Mouse (Mus musculus) mesoderm, embryonic 11.5 days (tissue): Measurements from ENCODE around the gene Fubp3.
"Not testable (repeated sequence)": the region's sequence is repeated elsewhere in the genome, so short reads cannot be mapped to it uniquely, and the experiment has no call there.

Source experiments
- DNase-seq: peaks from one replicate; pipeline ENCODE4 v3.0.0-alpha.2; 2012; ENCODE audit warnings: low read depth, low spot score

Gene Fubp3

DNA sequence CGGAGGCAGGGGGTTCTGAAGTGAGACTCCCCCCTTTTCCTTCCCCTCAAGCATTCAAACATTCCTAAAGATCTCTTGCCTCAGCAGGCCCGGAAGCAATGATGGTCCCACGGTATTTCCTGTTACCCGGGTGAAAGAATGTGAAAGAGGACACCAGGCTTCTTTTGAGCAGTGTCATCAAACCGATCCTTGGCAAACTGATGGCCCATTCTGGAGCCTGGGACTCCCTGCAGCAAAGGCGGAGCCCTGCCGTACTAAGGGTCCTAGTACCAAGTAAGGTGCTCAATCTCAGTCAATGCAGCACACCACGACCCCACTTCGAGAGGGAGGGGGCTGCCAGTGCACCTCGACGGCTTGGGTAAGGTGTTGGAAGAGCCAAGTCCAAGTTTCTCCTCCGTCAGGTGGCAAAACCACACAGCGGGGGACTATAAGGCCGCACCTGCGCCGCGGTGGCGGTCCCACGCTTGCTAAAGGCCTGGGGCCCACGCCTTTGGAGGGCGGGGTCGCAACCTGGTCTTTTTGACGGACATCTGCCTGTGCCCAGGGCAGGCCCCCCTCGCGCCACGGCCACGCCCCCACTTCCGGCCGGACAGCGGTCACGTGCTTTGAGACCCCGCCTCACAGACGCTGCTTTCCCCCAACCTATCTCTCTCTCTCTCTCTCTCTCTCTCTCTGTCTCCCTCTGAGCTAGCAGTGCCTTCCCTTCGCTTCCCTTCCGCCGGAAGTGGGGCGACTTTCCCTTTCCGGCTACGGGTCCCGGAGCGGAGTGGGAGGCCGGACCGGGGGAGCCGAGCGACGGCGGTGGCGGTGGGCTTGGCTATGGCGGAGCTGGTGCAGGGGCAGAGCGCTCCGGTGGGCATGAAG lies at the start of gene Fubp3:
Gene Fubp3, plus strand, starts transcription at position 601 of the 864 bp plus-strand sequence.
- peak; percentile 94 for DNase-seq

DNA sequence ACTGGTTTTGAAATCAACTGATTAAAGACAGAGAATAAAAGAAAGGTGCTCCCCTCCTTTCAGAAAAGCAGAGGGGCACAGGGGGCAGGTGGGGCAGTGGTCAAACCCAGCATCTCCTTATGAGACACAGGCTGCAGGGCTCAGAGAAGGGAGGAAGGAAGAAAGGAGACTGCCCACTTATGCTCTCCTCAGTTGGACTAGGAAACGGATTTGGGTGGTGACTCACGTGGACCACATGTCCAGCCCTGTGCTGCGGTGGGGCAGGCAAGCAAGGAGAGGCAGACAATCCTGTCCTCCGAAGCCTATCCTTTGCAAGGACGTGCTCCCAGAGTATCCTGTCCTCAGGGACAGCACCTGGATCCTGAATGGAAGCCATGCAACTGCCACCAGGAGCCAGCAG lies 47.8 kb upstream of the Fubp3 start:
- no peak for DNase-seq

DNA sequence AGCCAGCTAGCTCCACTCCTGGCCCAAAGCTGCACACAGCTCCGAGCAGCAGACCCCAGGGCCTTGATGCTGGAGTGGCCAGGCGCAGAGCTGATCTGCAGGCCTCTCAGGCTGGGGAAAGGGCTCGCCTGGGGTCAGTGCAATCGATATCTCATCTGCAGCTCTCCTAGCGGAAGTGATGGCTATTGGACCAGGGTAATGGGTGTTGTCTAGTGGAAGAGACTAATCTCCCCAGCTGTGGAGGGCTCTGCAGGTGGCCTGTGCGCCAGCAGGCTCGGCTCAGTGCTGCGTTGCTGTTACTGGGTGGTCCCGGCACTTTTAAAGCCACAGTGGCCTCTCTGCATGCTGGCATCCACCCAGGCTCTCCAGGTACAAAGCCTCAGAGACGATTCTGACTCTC lies 46.7 kb upstream of the Fubp3 start:
- DNase-seq = peak; percentile 47

DNA sequence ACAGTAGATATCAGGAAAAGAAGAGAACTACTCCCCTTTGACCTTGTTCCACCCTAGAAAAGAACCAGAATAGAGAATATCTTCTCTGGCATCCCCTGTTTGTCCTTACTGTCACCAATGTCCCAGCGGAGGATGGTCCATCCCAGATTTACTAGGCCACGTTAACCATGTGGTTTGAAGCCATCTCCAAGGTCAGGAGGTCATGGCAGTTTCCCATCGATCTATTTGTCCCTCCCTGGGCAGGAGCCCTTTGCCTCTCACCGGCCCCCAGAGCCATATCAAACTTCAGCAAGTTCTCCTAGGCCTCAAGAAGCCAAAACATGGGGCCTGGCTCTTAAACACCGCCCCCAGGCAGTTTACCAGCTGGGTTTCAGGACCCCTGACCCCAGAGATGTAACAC lies 42.2 kb upstream of the Fubp3 start:
- DNase-seq = peak; percentile 40

DNA sequence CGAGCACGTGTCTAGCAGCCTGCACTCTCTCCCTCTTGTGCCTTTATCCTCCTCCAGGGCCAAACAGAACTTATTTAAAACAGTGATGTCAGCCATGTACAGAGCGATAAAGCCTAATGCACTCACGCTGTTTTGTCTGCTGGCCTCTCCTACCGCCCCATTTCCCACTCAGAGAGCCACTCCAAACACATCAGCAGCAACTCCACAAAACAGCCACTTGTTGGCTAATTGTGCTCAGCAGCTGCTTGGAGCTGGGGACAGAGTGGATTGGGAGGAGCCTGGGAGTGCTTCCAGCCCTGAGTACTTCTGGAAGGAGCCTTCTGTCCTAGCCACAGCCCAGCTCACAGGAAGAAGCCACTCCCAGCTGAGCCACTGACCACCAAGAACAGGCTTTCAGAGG lies 35.4 kb upstream of the Fubp3 start:
- DNase-seq = no peak

DNA sequence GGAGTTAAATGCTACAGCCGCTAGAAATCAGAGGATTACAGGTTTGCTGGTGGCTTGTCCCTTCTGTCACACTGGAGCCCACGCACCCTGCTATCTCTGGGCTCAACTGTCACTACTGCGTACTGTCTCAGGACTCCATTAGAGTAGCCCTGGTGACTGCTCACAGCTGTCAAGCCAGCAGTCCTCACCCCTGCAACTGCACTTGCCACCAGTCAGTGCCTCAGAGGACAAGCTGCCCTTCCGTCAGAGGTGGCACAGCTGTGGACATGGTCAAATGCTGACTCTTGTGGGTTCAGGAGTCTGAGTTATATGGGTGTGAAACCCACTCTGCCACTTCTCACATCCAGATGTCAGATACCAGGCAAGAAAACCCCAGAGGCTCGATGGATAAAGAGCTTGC lies 33.7 kb upstream of the Fubp3 start:
- DNase-seq = no peak

DNA sequence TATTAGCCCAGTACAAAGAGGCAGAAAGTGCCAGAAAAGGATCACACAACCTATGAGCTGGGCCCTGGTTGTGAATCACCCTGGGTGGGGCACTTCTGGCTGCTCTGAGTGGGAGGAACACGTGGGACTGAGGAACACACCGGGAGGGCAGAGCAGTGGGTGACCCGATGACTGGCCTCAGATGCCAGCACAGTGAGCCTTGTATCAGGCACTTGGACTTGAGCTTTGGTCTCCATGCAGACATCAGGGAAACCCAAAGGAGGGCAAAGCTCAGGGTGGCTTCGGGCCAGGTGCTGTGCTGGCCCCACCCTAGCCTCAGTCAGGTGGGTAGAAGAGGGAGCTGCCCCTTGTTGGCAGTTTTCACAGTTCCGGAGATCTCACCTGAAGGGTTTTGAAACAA lies 30.9 kb upstream of the Fubp3 start:
- DNase-seq = no peak

DNA sequence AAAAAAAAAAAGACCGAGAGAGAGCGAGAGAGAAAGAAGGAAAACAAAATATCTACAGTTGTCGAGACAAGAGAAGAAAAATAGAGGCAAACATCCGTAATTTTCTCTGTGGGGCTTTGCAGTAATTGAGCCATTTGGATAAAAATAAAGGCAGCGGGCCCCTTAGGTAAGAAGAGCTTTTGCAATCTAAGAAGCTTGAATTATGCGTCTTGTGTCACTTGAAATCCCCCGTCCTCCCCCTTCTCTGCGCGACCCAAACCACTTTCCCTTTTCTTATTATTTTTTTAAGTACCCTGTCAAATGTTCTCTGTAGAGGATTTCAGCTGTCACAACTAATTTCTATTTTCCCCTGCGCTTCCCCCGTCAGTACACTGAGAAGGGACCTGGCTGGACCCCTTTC lies 24.7 kb upstream of the Fubp3 start:
- no peak for DNase-seq

DNA sequence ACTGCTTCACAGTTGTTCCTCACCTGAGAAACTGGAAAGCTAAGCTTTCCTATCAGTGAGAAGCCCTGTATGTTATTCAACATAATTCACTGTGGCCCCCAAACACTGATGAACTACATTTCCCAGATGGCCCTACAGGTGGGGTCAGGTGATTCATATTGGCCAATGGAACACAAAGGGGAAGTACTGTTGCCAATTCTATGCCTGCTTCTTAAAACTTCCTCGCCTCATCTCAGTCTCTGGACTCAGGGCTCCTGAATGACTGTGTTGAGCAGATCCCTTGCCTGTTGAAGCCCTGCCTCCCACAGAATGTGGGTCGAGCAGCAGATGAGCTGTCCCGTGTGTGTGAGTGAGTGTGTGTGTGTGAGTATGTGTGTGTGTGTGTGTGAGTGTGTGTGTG lies 21.9 kb upstream of the Fubp3 start:
- DNase-seq = no peak

DNA sequence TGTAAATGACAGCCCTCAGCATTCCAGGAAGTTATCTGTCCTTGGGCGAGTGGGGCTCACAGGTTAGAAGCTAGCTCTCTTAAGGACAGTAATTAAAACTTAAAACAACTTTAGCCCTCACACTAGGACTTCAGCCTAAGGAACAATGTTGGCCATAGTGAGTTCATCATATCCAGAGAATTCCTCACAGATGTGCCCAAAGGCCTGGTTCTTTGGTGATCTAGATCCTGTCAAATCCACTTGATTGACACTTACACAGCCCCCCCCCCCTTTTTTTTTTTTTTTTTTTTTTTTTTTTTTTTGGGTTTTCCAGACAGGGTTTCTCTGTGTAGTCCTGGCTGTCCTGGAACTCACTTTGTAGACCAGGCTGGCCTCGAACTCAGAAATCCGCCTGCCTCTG lies 21.1 kb upstream of the Fubp3 start:
- DNase-seq = not testable (repeated sequence)

DNA sequence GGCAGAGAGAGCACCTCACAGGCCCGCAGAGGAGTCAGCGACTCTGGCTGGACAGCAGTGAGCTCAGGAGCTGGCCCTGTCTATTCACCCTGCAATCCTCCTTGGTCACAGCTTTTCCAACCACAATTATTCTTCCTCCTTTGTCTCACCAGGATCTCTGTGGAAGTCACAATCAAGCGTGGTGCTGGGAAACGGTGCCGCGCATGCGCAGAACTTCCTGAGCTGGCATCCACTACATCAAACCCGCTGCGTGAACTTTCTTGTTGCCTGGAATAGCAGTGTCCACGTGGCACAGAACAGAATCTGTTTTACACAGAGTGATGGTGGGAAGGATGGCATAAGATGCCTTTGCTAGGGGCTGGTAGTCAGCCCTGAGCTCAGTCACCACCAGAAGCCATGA lies 20.5 kb upstream of the Fubp3 start:
- DNase-seq = no peak

DNA sequence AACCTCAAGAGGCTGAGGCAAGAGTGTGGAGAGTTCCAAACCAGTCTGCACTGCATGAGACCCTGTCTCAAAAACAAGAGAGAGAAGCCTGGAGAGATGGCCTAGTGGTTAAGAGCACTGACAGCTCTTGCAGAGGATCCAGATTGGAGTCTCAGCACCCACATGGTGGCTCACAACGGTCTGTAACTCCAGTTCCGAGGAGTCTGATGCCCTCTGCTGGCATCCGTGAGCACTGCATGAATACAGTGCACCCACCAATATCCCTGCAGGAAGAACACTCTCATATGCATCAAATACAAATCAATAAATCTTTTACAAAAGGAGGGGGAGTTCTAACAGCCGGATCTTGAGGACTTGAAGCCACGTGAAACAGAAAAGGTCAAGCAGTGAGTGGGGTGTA lies 17.8 kb upstream of the Fubp3 start:
- no peak for DNase-seq

DNA sequence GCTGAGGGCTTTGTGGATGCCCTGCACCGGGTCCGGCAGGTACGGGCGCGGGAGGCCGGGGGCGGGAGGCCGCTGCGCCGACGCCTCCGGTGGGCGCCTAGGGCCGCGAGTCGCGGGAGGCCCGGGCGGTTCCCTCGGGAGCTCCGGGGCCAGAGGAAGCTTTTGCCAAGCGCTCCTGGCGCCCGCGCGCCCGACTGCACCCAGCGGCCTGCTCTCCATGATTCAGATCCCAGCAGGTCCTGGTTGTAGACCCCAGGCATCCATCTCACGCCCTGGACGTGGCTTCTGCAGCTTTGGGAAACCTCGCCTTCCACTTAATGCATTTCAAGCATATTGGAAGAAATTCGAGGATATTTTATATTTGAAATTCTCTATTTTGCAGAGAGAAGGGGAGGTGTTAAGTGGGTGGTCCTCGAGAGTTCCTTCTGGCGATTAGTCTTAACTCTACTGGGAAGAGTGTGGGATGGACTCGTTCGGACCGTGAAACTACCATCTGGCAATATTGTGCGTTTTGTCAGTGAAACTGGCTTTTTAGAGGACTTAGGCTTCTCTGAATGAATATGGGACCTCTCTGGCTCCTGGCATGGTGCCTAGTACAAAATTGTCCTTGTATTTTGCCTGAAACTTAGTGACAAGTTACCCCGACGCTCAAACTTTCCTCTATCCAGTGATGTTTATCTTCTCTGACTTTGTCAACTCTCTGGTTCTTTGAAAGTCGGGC lies 624 bp downstream of the Fubp3 start:
- DNase-seq = no peak

DNA sequence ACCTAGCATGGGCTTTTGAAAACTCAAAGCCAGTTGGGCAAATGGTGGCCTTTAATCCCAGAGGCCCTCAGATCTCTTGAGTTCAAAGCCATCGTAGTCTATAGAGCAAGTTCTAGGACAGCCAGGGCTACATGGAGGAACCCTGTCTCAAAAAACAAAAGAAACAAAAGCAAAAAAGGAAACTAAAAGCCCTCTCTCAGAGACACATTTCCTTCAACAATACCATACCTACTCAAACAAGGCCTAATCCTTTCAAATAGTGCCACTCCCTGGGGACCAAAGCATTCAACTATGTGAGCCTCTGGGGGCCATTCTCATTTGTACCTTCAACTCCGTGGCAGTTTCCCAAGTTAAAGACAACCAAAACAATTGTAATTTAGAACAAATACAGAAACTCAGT lies 9.2 kb downstream of the Fubp3 start:
- no peak for DNase-seq

DNA sequence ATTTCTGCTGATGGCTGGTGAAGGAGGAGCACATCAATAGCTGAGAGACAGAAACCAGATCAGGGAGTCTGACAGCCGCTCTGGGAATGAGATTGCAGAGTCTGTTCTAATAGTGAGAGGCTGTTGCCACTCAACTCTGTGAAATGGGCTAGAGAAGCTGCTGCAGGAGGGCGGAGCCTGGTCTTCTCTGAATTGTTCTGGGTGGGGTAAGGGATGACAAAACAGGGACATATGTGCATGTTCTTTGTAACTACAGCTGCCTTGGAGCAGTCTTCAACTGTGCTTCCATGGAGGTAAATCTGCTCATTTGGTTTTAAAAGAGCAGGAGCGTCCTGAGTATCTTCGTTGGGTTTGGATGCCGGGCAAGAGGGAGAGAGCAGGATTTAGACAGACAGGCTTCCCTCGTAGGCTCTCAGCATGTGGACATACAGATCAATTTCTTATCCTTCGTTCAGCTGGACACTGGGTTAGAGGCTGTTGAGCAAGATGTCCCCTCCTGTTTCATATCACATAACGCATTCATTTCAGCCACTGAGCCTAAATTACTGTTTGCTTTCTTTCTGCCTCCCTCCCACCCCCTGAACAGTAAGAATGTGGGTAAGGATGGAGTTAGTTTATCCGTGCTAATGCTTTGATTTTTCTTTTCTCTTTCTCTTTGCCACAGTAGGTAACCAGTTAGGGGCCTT lies 19.5 kb downstream of the Fubp3 start:
- no peak for DNase-seq

DNA sequence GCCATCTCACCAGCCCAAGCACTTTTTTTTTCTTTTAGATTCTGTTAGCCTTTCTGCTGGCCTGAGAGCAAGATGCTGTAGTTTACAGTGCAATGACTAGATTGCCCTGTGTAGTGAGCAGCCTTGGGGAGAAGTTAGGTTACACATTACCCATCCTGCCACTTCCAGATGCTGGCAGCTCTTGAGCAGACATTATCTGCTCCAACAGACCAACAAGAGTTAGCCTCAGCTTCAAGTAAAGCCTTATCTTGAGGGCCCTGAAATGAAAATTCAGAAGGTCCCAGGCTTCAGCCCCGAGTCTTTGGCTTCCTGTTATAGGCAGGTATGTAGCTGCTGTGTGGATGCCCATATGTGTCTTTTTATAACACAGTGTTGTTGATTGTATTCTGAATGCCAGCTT lies 35.1 kb downstream of the Fubp3 start:
- no peak for DNase-seq

DNA sequence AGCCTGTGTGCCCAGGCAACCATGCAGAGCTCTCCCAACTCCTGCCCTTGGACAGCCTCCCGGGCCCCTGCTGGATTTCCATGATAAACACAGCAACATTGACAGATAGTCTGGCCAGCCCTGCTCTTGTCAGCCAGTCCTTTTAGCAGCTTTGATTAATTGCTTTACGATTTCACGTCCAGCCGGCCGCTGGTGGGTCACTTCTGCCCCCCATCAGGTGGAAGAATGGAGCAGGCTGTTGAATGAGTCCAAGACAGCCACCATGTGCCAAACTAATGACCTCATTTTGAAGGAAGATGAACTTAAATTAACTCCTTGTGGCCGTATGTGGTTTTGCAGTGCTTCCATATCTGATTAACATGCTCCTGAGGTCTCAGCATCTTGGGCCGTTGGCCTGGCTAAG lies 37.4 kb downstream of the Fubp3 start:
- DNase-seq = peak; percentile 69

DNA sequence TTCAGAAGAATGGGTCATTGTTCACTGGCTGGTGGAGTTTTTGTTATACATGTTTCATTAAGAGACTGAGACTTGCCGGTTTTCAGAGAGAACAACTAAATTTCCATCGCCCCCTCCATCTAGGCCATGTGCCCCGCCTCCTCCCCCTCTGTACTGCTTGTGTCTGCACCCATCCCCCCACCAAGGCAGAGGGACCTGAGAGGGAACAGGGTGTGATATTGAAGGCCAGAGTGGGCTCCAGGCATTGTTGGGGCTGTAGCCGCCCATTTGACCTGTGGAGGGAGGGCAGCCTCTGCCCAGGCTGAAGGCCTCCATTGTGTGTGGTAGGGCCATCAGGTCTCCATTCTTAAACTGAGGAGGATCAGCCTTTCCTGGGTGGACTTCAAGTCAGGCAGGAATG lies 38.5 kb downstream of the Fubp3 start:
- DNase-seq = peak; percentile 23

DNA sequence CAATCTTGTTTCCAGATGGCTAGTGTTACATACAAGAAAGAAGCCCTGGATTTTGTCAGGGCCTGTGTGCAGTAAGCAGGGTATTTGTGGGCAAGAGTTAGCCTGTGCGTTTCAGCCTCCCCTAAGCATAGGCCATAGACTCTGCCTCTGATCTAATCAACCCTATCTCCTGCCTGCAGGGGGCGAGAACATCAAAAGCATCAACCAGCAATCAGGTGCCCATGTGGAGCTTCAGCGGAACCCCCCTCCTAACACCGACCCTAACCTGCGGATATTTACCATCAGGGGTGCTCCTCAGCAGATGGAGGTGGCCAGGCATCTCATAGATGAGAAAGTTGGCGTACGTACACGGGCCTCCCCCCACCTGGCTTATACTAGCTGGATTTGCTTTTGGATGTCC lies 38.9 kb downstream of the Fubp3 start:
- DNase-seq = no peak

DNA sequence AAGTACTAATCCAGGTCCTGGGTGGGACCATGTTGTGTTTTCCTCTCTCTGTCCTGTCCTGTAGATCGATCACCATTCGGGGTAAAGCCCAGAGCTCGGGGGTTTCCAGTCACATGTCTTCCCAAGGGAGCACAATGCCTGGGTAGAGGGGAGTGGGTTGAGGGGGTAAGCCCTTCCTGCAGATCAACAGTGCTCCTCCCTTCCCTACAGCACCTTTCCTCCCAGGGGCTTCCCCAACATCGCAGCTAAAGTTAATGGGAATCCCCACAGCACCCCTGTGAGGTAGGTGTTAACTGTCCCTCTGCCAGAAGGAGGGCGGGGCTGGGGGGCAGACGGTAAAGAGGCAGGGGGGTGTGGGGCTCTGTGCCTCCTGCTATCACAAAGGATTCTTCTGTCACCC lies 40.2 kb downstream of the Fubp3 start:
- no peak for DNase-seq

DNA sequence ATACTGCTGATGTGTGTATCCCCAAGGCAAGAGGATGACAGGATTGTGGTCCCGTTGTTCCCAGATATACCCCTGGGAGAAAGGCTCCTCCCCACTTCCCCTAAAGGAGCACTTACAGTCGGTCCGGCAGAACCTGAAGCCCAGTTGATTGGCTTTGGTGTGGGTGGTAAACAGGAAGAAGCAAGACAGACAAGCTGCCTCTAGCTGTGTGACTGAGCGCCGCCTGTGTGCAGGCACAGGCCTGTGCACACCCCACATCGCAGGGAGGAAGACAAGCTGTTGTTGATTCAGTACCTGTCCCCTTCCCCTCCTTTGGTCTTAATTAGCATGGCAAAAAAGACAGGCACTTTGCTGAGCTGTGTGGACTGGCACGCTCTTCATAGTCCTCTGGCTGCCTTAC lies 41.3 kb downstream of the Fubp3 start:
- no peak for DNase-seq

DNA sequence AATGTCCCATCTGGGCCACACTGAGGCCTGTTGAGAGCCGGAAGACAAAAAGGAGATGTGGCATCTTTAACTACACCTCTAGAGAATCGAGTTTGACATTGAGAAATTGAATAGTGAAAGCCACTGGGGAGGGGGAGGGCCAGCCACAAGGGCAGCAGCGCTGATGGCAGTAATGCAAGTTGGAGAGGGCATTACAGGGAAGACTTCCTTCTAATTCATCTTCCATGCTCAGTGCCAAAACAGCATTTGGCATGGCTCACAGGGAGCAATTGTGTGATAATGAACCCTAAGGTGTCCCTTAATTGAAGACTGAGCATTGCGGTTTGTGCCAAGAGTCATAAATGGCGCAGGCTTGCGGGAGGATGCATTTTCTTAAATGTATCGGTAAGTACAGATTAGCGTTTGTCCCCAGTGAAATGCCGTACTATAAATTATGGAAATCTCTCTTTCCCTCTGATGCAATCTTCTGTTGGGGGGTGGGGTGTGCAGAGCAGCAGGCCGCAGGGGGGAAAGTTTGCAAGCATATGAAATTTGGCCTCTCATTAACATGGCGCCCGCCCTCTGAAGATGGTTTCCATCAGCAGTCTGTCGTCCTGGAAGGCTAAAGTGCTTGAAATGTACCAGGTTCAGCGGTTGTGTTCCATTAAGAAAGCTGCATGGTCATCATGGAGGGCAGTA lies 46.2 kb downstream of the Fubp3 start:
- no peak for DNase-seq
